Comparison of ENCODE assay signal across 20 mouse cellular contexts in genomic region chr10:43993198-43993597, GRCm38 (mm10).
A peak's percentile ranks its signal among the peaks of the same experiment; 100 is the strongest.
DNase-seq lines count a peak whose midpoint lies in the region; ATAC-seq and TF ChIP-seq lines count a peak whose summit lies in the region.
"Had no signal": no experiment of that assay in that cellular context is flagged by ENCODE, and none has a peak within 500 bp of the region (broad histone marks: within the 10 kb centered on the region; RNA-seq: fewer than 3 reads in every experiment).

No protein-coding gene starts in this region.

- ATAC-seq in forebrain, embryonic 15.5 days (replicated peaks) = peak; percentile 46; the same call in 1 of the 2 replicates
- peak; percentile 45; the same call in 1 of the 2 replicates for ATAC-seq in midbrain, embryonic 13.5 days
- ATAC-seq in midbrain, embryonic 16.5 days = no peak
- ATAC-seq in forebrain, postnatal 0 days = peak; percentile 47; the same call in 1 of the 2 replicates
- ATAC-seq: CD4-positive, CD25-positive, alpha-beta regulatory T cell, adult 4 months had no signal

- DNase-seq in adrenal gland, adult 2 months = peak; percentile 21
- no peak for DNase-seq in adrenal gland, adult 18-20 months (ENCODE audit: low spot score in 2 of 2)
- DNase-seq in forebrain, embryonic 10.5 days (ENCODE audit: extremely low spot score, low spot score) = no peak
- no peak for DNase-seq in forebrain, postnatal 0 days
- no peak for DNase-seq in thymus, postnatal 0 days (ENCODE audit: low spot score)
- DNase-seq: cerebellum, adult 9-10 months; gastrocnemius, adult 2 months; kidney, adult 2 months; kidney, postnatal 36 days; layer of hippocampus, adult 9-11 months; lung, postnatal 36 days; spleen, adult 18-20 months; thymus, adult 18-20 months had no signal

- H3K9me3 ChIP-seq in forebrain, embryonic 15.5 days = no peaks in the 10 kb centered on the region
- no peaks in the 10 kb centered on the region for H3K9me3 ChIP-seq in forebrain, embryonic 10.5 days
- no peaks in the 10 kb centered on the region for H3K9me3 ChIP-seq in midbrain, embryonic 13.5 days
- no peaks in the 10 kb centered on the region for H3K9me3 ChIP-seq in midbrain, embryonic 16.5 days (replicated peaks; ENCODE audit: control insufficient read depth, low read length, poor library complexity, severe bottlenecking)
- no peaks in the 10 kb centered on the region for H3K9me3 ChIP-seq in forebrain, postnatal 0 days (ENCODE audit: low read length)
- H3K9me3 ChIP-seq: embryonic facial prominence, embryonic 15.5 days; heart, embryonic 15.5 days; limb, embryonic 15.5 days had no signal

- H3K4me1 ChIP-seq in forebrain, embryonic 15.5 days = no peaks in the 10 kb centered on the region
- H3K4me1 ChIP-seq in forebrain, embryonic 10.5 days = peaks cover 8% of the 10 kb centered on the region
- peaks cover 4% of the 10 kb centered on the region; the same call in 1 of the 2 replicates for H3K4me1 ChIP-seq in midbrain, embryonic 13.5 days (replicated peaks)
- no peaks in the 10 kb centered on the region; the same call in 1 of the 2 replicates for H3K4me1 ChIP-seq in midbrain, embryonic 16.5 days (ENCODE audit: control insufficient read depth, insufficient read depth, low read length)
- H3K4me1 ChIP-seq in forebrain, postnatal 0 days (ENCODE audit: insufficient read depth) = 0 out of 2 replicates have a peak, but pooled peaks cover 6% of the 10 kb centered on the region
- H3K4me1 ChIP-seq: embryonic facial prominence, embryonic 15.5 days; heart, embryonic 15.5 days; limb, embryonic 15.5 days had no signal

- no peak overlapping the region for H3K9ac ChIP-seq in forebrain, embryonic 15.5 days (replicated peaks)
- peak overlapping the region; percentile 32; the same call in 1 of the 2 replicates for H3K9ac ChIP-seq in midbrain, embryonic 13.5 days (replicated peaks)
- no peak overlapping the region for H3K9ac ChIP-seq in midbrain, embryonic 16.5 days (ENCODE audit: low read depth, low read length)
- H3K9ac ChIP-seq in forebrain, postnatal 0 days = no peak overlapping the region
- H3K9ac ChIP-seq: embryonic facial prominence, embryonic 15.5 days; heart, embryonic 15.5 days; limb, embryonic 15.5 days had no signal

- H3K27me3 ChIP-seq in forebrain, embryonic 15.5 days = no peaks in the 10 kb centered on the region
- peaks cover 4% of the 10 kb centered on the region; the same call in 1 of the 2 replicates for H3K27me3 ChIP-seq in forebrain, embryonic 10.5 days (ENCODE audit: poor library complexity, severe bottlenecking)
- H3K27me3 ChIP-seq in midbrain, embryonic 13.5 days = no peaks in the 10 kb centered on the region
- no peaks in the 10 kb centered on the region for H3K27me3 ChIP-seq in midbrain, embryonic 16.5 days (ENCODE audit: control insufficient read depth, insufficient read depth, low read depth, low read length)
- no peaks in the 10 kb centered on the region for H3K27me3 ChIP-seq in forebrain, postnatal 0 days (ENCODE audit: insufficient read depth, low read length)
- H3K27me3 ChIP-seq: embryonic facial prominence, embryonic 15.5 days; heart, embryonic 15.5 days; limb, embryonic 15.5 days had no signal

- H3K4me2 ChIP-seq in forebrain, embryonic 15.5 days (replicated peaks) = no peak overlapping the region
- no peak overlapping the region for H3K4me2 ChIP-seq in midbrain, embryonic 13.5 days (replicated peaks)
- no peak overlapping the region for H3K4me2 ChIP-seq in midbrain, embryonic 16.5 days (ENCODE audit: low read length)
- no peak overlapping the region for H3K4me2 ChIP-seq in forebrain, postnatal 0 days (ENCODE audit: low read depth)
- H3K4me2 ChIP-seq: embryonic facial prominence, embryonic 15.5 days; heart, embryonic 15.5 days; limb, embryonic 15.5 days had no signal

- no peak for TF ChIP-seq CTCF in forebrain, postnatal 0 days (IDR thresholded peaks at IDR 0.05; ENCODE audit: low read depth)

- no peak overlapping the region for H3K4me3 ChIP-seq in forebrain, embryonic 15.5 days
- no peak overlapping the region for H3K4me3 ChIP-seq in forebrain, embryonic 10.5 days
- no peak overlapping the region for H3K4me3 ChIP-seq in midbrain, embryonic 13.5 days (replicated peaks)
- H3K4me3 ChIP-seq in midbrain, embryonic 16.5 days (ENCODE audit: low read depth, low read length) = no peak overlapping the region
- no peak overlapping the region for H3K4me3 ChIP-seq in forebrain, postnatal 0 days (ENCODE audit: low read depth, low read length)
- H3K4me3 ChIP-seq: embryonic facial prominence, embryonic 15.5 days; gastrocnemius, adult 2 months; heart, embryonic 15.5 days; limb, embryonic 15.5 days had no signal

- no peaks in the 10 kb centered on the region for H3K36me3 ChIP-seq in forebrain, embryonic 15.5 days
- no peaks in the 10 kb centered on the region for H3K36me3 ChIP-seq in forebrain, embryonic 10.5 days (replicated peaks)
- no peaks in the 10 kb centered on the region for H3K36me3 ChIP-seq in midbrain, embryonic 13.5 days
- H3K36me3 ChIP-seq in midbrain, embryonic 16.5 days (ENCODE audit: control insufficient read depth, insufficient read depth, low read length) = no peaks in the 10 kb centered on the region
- no peaks in the 10 kb centered on the region for H3K36me3 ChIP-seq in forebrain, postnatal 0 days (ENCODE audit: insufficient read depth)
- H3K36me3 ChIP-seq: embryonic facial prominence, embryonic 15.5 days; heart, embryonic 15.5 days had no signal

- no peak overlapping the region for H3K27ac ChIP-seq in forebrain, embryonic 15.5 days (replicated peaks)
- no peak overlapping the region for H3K27ac ChIP-seq in forebrain, embryonic 10.5 days
- H3K27ac ChIP-seq in midbrain, embryonic 13.5 days = no peak overlapping the region
- H3K27ac ChIP-seq in midbrain, embryonic 16.5 days (ENCODE audit: low read length) = no peak overlapping the region
- no peak overlapping the region for H3K27ac ChIP-seq in forebrain, postnatal 0 days (ENCODE audit: low read depth, low read length)
- H3K27ac ChIP-seq: embryonic facial prominence, embryonic 15.5 days; gastrocnemius, adult 2 months; heart, embryonic 15.5 days; limb, embryonic 15.5 days had no signal

- 5% methylated on average over 6 of the region's 6 CpGs for WGBS in forebrain, embryonic 15.5 days
- WGBS in forebrain, embryonic 10.5 days = 25% methylated on average over 6 of the region's 6 CpGs
- 6% methylated on average over 6 of the region's 6 CpGs for WGBS in midbrain, embryonic 13.5 days
- 4% methylated on average over 6 of the region's 6 CpGs for WGBS in midbrain, embryonic 16.5 days
- 7% methylated on average over 6 of the region's 6 CpGs for WGBS in forebrain, postnatal 0 days
